Mouse (Mus musculus) c-Kit-positive CD71-positive TER-119-negative erythroid progenitor cells, embryonic 14.5 days (primary cell): ENCODE measurements around the gene Olfr832.
"Not testable (repeated sequence)": the region's sequence is repeated elsewhere in the genome, so short reads cannot be mapped to it uniquely, and the experiment has no call there.

Experiments used
- DNase-seq: peaks from one replicate; pipeline ENCODE4 v3.0.0-alpha.2; 2013; ENCODE audit warnings: low read depth

Gene Olfr832

GRCm38 (mm10) chr9:18936822-18937221 lies at the start of gene Olfr832:
Gene Olfr832, plus strand, starts transcription at chr9:18937122.
- not testable (repeated sequence) for DNase-seq

GRCm38 (mm10) chr9:18907699-18908098 lies 29.2 kb upstream of the Olfr832 start:
- not testable (repeated sequence) for DNase-seq

- not testable (repeated sequence) for DNase-seq
These were observed 9.0 kb upstream of the Olfr832 start for GRCm38 (mm10) chr9:18927921-18928320.

- DNase-seq, result no peak
These were observed 25.1 kb downstream of the Olfr832 start for GRCm38 (mm10) chr9:18962021-18962420.

GRCm38 (mm10) chr9:18987690-18988089 lies 50.8 kb downstream of the Olfr832 start, which contains the start of gene Olfr834:
Gene Olfr834, plus strand, starts transcription at chr9:18987990.
- DNase-seq, result no peak
